Mouse (Mus musculus): ENCODE results near the gene Mrpl19. TPM values are rescaled to one million over a fixed set of nuclear protein-coding genes. Genes with fewer than 3 reads are reported as not detected.

The Mrpl19 gene
- total RNA-seq (2023), result 10 to 100 TPM; 16.5 to 20.2 TPM

DNA sequence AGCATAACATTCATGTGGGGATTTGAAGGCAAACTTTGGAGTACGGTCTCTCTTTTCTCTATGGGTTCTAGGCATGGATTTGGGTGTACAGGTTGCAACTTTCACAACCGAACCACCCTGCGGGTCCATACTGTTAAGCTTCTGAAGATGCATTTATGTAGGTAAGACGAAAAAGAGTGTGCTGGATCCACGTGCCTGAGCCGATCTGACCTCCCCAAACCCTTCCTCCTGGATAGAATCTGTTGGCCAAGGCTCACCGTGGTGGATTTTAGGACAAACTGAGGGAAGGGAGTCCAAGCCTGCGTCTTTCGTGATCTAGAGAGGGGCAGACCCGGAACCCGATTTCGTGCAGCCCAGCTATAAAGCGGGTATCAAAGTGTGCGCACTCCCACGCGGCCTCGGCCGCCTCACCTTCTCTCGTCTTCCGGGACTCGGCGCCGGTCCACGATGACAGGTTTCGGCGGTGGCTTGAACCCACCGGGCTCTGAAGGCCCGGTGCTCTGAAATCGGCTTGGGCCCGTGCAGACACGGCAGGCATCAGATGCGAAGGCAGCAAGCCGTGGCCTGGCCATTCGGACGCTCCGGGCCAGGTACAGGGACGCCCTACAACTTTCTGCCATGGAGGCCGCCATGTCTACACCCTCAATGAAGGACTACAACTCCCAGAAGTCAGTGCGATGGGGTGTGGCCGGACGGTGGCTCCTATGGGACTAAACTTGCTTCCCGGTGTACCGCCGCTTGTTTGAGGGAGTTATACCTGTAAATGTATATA, at the start of gene Mrpl19:
Mrpl19 (minus strand) TSS at position 663 of the 772 bp plus-strand sequence.

DNA sequence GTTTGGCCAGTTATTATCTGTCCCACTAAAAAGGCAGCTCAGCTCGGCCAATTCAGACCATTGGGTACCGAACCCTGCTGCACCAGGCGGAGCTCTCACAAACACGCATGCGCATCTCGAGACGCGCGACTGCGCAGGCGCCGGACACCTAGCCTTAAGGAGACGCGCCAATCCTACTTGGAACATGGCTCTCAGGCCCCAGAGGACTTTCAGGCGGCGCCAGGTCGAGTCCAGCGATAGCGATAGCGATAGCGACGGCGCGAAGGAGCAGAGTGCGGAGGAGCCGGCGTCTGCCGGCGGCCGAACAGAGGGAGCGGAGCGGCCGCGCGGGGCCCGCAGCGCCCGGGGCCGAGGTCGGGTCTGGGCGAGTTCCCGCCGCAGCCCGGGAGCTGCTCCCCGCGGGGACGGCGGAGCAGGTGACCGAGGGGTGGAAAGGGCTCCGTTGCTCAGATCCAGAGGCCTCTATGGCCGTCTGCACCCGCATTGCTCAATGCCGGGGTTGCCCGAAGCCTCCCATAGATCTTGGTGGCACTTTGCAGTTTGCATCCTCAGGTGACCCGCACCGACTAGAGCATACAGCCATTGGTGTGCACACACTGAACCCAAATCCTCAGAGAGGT, 42.1 kb downstream of the Mrpl19 start, which contains the start of gene Gcfc2:
Gcfc2 (plus strand) TSS at position 147 of the 620 bp plus-strand sequence.

Other genes with a start within 250 kb of the Mrpl19 start
- 1 to 10 TPM; 5.6 to 9.4 TPM for gene Gcfc2, start 42.3 kb downstream of the Mrpl19 start, total RNA-seq (2023)
- gene Eva1a, start 75.1 kb upstream of the Mrpl19 start, total RNA-seq (2023), result not detected

All from neutrophil, adult 59 days (primary cell).